Mouse (Mus musculus): Measurements from ENCODE around the gene Lrrc8b. TPM values are rescaled to one million over a fixed set of nuclear protein-coding genes. Genes with fewer than 3 reads are reported as not detected.

Lrrc8b gene
- polyA plus RNA-seq, 1 experiment = 19.2 TPM

DNA sequence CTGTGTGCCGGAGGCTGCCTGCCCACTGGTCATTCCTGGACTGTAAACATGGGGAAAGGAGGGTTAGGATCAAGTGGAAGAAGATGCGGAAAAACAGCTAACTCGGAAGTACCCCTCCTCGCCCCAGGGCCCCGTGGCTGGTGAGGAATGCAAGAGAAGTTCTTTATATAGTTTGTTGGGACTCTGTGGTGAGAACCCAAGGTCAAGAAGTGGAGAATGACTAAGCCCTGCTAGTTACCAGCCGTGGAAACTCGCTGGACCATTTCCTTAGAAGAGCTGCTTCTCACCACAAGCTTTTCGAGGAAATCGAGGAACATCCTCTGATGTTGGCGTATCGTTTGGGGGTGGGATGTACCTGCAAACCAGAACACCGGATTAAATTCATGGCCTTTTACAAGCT is 109.4 kb downstream of the Lrrc8b start:
- DNase-seq = no peak
- peaks cover 4% of the 10 kb centered on the region for H3K4me1 ChIP-seq (replicated peaks; ENCODE audit: control insufficient read depth, insufficient read depth, low read length)
- H3K36me3 ChIP-seq (ENCODE audit: control insufficient read depth, insufficient read depth, low read length) = peaks cover 26% of the 10 kb centered on the region
- TF ChIP-seq POLR2A (IDR thresholded peaks at IDR 0.05; ENCODE audit: control insufficient read depth, extremely low read depth, insufficient read depth, low read length, poor library complexity) = no peak
- TF ChIP-seq CTCF (IDR thresholded peaks at IDR 0.05; ENCODE audit: borderline replicate concordance, control insufficient read depth, extremely low read depth, insufficient read depth, low read length, poor library complexity) = no peak
- no peak overlapping the region for H3K27ac ChIP-seq (ENCODE audit: control insufficient read depth, insufficient read depth, low read length)
- 91% methylated on average over 12 of the region's 12 CpGs for WGBS
- H3K27me3 ChIP-seq (ENCODE audit: control insufficient read depth, insufficient read depth, low read length) = no peaks in the 10 kb centered on the region
- H3K4me3 ChIP-seq (ENCODE audit: control insufficient read depth, insufficient read depth, low read length) = no peak overlapping the region

DNA sequence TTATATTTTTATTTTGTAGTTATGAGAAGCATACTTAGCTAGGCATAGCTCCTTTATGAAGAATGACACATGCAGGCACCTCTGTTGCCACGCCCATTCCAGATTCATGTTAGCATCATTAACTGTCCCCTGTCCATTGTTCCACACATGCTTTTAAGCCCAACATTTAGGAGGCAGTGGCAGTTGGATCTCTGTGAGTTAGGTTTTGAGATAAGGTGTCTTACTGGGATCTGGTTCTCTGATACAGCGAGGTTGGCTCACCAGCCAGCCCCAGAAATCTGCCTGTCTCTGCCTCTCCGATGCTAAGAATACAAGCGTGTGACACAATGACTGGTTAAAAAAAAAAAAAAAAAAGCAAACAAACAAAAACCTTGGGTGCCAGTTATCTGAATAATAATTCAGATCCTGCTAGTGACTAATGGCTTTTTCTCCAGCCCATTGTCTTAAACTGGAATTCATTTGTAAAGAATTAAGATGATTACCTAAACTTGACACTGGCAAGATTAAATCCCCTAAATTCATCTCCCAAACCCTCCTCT is 110.6 kb downstream of the Lrrc8b start:
- H3K27ac ChIP-seq (ENCODE audit: control insufficient read depth, insufficient read depth, low read length) = no peak overlapping the region
- 94% methylated on average over 4 of the region's 4 CpGs for WGBS
- H3K36me3 ChIP-seq (ENCODE audit: control insufficient read depth, insufficient read depth, low read length) = peaks cover 26% of the 10 kb centered on the region
- TF ChIP-seq POLR2A (IDR thresholded peaks at IDR 0.05; ENCODE audit: control insufficient read depth, extremely low read depth, insufficient read depth, low read length, poor library complexity) (no peak), CTCF (IDR thresholded peaks at IDR 0.05; ENCODE audit: borderline replicate concordance, control insufficient read depth, extremely low read depth, insufficient read depth, low read length, poor library complexity) (no peak)
- H3K4me3 ChIP-seq (ENCODE audit: control insufficient read depth, insufficient read depth, low read length) = no peak overlapping the region
- H3K4me1 ChIP-seq (replicated peaks; ENCODE audit: control insufficient read depth, insufficient read depth, low read length) = peaks cover 4% of the 10 kb centered on the region
- DNase-seq = no peak
- H3K27me3 ChIP-seq (ENCODE audit: control insufficient read depth, insufficient read depth, low read length) = no peaks in the 10 kb centered on the region

DNA sequence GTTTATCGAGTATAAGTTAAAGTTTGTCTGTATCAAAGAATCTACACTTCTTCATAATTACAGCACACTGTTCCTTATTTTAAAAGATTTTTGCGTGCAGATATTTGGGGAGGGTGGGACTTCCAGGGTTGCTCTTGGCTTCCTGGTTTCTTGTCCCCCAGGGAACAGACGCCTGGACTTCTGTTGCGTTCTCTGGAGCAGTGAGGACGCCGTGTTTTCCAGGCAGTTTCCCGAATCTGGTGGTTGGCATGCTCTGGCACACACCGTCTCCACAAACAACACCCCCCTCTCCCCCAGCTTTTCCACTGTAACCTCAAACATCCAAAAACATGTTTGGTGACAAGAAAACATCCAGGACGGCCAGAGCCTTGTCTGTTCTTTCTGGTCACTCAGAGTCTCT is 111.2 kb downstream of the Lrrc8b start:
- 95% methylated on average over 9 of the region's 9 CpGs for WGBS
- peaks cover 26% of the 10 kb centered on the region for H3K36me3 ChIP-seq (ENCODE audit: control insufficient read depth, insufficient read depth, low read length)
- H3K27ac ChIP-seq (ENCODE audit: control insufficient read depth, insufficient read depth, low read length) = no peak overlapping the region
- no peak for TF ChIP-seq CTCF (IDR thresholded peaks at IDR 0.05; ENCODE audit: borderline replicate concordance, control insufficient read depth, extremely low read depth, insufficient read depth, low read length, poor library complexity)
- no peak for TF ChIP-seq POLR2A (IDR thresholded peaks at IDR 0.05; ENCODE audit: control insufficient read depth, extremely low read depth, insufficient read depth, low read length, poor library complexity)
- peaks cover 4% of the 10 kb centered on the region for H3K4me1 ChIP-seq (replicated peaks; ENCODE audit: control insufficient read depth, insufficient read depth, low read length)
- DNase-seq = no peak
- no peaks in the 10 kb centered on the region for H3K27me3 ChIP-seq (ENCODE audit: control insufficient read depth, insufficient read depth, low read length)
- no peak overlapping the region for H3K4me3 ChIP-seq (ENCODE audit: control insufficient read depth, insufficient read depth, low read length)

DNA sequence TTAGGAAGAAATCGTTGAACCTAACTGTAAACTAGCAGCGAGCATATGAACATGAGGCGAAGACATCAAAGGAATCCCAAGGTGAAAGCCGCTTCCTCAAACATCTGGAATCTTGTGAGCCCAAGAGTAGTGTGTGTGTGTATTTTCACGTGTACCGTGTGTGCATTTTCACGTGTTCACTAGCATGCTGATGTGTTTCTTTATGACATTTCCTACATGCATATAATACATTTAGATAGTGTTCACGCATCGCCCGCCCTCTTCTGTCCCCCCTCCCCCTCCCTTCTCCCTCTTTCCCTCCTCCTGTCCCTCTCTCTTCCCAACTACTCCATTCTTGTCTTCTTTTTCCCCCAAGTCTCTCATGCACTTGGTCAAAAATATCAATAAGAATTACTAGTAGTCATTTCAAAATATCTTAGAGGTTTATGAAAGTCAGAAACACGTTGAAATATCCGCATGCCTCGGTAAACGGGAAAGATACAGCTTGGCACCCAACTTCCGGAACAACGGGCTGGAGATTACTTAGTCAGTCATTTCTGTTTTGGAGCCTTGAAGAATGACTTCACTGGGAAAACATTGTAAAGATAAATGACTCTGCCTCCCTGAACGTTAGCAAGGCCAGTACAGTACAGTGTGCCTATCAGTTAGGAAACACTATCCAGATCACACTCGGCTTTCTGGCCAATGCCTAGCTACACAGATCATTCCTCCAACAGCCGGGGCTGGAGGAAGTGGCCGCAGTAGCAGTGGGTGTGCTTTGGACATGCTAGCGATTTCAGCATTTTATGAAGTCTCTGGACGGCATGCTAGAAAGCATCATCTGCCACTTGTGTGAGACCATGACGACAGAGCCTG is 112.1 kb downstream of the Lrrc8b start:
- no peak for DNase-seq
- Histone ChIP-seq H3K27ac (ENCODE audit: control insufficient read depth, insufficient read depth, low read length) (no peak overlapping the region), H3K27me3 (ENCODE audit: control insufficient read depth, insufficient read depth, low read length) (no peaks in the 10 kb centered on the region), H3K4me3 (ENCODE audit: control insufficient read depth, insufficient read depth, low read length) (no peak overlapping the region), H3K4me1 (replicated peaks; ENCODE audit: control insufficient read depth, insufficient read depth, low read length) (peaks cover 2% of the 10 kb centered on the region), H3K36me3 (ENCODE audit: control insufficient read depth, insufficient read depth, low read length) (peaks cover 26% of the 10 kb centered on the region)
- TF ChIP-seq POLR2A (IDR thresholded peaks at IDR 0.05; ENCODE audit: control insufficient read depth, extremely low read depth, insufficient read depth, low read length, poor library complexity) = no peak
- no peak for TF ChIP-seq CTCF (IDR thresholded peaks at IDR 0.05; ENCODE audit: borderline replicate concordance, control insufficient read depth, extremely low read depth, insufficient read depth, low read length, poor library complexity)
- 95% methylated on average over 23 of the region's 23 CpGs for WGBS

DNA sequence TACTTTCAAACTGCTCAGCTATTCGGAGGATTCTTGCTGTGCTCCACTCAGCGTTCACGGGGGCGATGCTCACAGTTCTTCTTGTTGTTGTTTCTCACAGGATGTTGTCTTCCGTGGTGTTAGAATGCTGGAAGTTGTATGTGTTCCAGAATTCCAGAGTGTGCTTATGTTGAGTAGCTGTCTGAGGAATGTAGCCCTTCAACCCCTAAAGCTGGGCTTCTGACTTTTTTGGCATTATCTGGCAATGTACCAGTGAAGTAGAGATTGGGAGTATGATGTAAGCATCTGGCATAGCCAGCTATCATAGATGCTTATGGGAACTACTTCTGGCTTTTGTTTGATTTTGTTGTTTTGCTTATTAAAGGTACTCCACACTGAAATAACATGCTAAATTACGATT is 115.0 kb downstream of the Lrrc8b start:
- no peaks in the 10 kb centered on the region for H3K27me3 ChIP-seq (ENCODE audit: control insufficient read depth, insufficient read depth, low read length)
- H3K27ac ChIP-seq (ENCODE audit: control insufficient read depth, insufficient read depth, low read length) = no peak overlapping the region
- no peak overlapping the region for H3K4me3 ChIP-seq (ENCODE audit: control insufficient read depth, insufficient read depth, low read length)
- H3K4me1 ChIP-seq (replicated peaks; ENCODE audit: control insufficient read depth, insufficient read depth, low read length) = no peaks in the 10 kb centered on the region
- H3K36me3 ChIP-seq (ENCODE audit: control insufficient read depth, insufficient read depth, low read length) = peaks cover 16% of the 10 kb centered on the region
- WGBS = 90% methylated on average over 6 of the region's 6 CpGs
- TF ChIP-seq POLR2A (IDR thresholded peaks at IDR 0.05; ENCODE audit: control insufficient read depth, extremely low read depth, insufficient read depth, low read length, poor library complexity) (no peak), CTCF (IDR thresholded peaks at IDR 0.05; ENCODE audit: borderline replicate concordance, control insufficient read depth, extremely low read depth, insufficient read depth, low read length, poor library complexity) (no peak)
- no peak for DNase-seq

DNA sequence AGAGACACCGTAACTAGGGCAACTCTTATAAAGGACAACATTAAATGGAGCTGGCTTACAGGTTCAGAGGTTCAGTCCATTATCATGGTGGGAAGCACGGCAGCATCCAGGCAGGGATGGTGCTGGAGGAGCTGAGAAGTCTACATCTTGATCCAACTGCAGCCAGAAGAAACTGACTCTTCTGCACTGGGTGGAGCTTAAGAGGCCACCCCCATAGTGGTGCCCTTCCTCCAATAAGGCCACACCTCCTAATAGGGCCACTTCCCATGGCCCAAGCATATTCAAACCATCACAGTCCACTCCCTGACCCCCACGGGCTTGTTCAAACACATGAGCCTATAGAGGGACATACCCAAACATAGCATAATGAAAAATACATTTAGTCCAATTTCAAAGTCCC is 119.6 kb downstream of the Lrrc8b start:
- Histone ChIP-seq H3K4me3 (ENCODE audit: control insufficient read depth, insufficient read depth, low read length) (no peak overlapping the region), H3K4me1 (replicated peaks; ENCODE audit: control insufficient read depth, insufficient read depth, low read length) (no peaks in the 10 kb centered on the region), H3K36me3 (ENCODE audit: control insufficient read depth, insufficient read depth, low read length) (no peaks in the 10 kb centered on the region; the same call in 1 of the 2 replicates), H3K27ac (ENCODE audit: control insufficient read depth, insufficient read depth, low read length) (no peak overlapping the region), H3K27me3 (ENCODE audit: control insufficient read depth, insufficient read depth, low read length) (no peaks in the 10 kb centered on the region)
- 98% methylated on average over 3 of the region's 3 CpGs for WGBS
- TF ChIP-seq CTCF (IDR thresholded peaks at IDR 0.05; ENCODE audit: borderline replicate concordance, control insufficient read depth, extremely low read depth, insufficient read depth, low read length, poor library complexity) (no peak), POLR2A (IDR thresholded peaks at IDR 0.05; ENCODE audit: control insufficient read depth, extremely low read depth, insufficient read depth, low read length, poor library complexity) (no peak)
- DNase-seq = no peak
